Mouse (Mus musculus) heart, embryonic 16.5 days (tissue): ENCODE results near the gene Nell1. TPM values are rescaled to one million over a fixed set of nuclear protein-coding genes. Genes with fewer than 3 reads are reported as not detected.

Experiments used
- ATAC-seq: fragments of 200-750 bp; cut with Nextera tagmentation; replicated peaks from 2 replicates; pipeline ENCODE4 v1.8.0; 2017; ENCODE audit warnings: moderate number of reproducible peaks; ENCODE audit not compliant: insufficient read depth, low FRiP score; ENCODE audit errors: extremely low read depth
- H3K27ac ChIP-seq: fragments of 300-500 bp; sonication (generic); 2 replicates; pipeline ENCODE4 v1.5.1; 2014; ENCODE audit warnings: mild to moderate bottlenecking, low read length, control low read depth, moderate library complexity
- H3K27me3 ChIP-seq: fragments of 300-500 bp; sonication (generic); 2 replicates; pipeline ENCODE4 v1.6.1; 2014; ENCODE audit warnings: low read length, mixed read lengths; ENCODE audit not compliant: control insufficient read depth, insufficient read depth
- H3K36me3 ChIP-seq: fragments of 300-500 bp; sonication (generic); 2 replicates; pipeline ENCODE4 v1.6.1; 2014; ENCODE audit not compliant: control insufficient read depth, insufficient read depth
- H3K4me1 ChIP-seq: fragments of 300-500 bp; sonication (generic); 2 replicates; pipeline ENCODE4 v1.6.1; 2014; ENCODE audit warnings: low read length, mixed read lengths; ENCODE audit not compliant: control insufficient read depth, insufficient read depth
- H3K4me2 ChIP-seq: fragments of 300-500 bp; sonication (generic); 2 replicates; pipeline ENCODE4 v1.6.1; 2014; ENCODE audit warnings: low read depth, mild to moderate bottlenecking, control low read depth, low read length
- H3K4me3 ChIP-seq: fragments of 300-500 bp; sonication (generic); 2 replicates; pipeline ENCODE4 v1.5.1; 2014; ENCODE audit warnings: mild to moderate bottlenecking, control low read depth, low read length
- H3K9ac ChIP-seq: fragments of 300-500 bp; sonication (generic); 2 replicates; pipeline ENCODE4 v1.6.1; 2014; ENCODE audit warnings: low read length, control low read depth
- H3K9me3 ChIP-seq: fragments of 300-500 bp; sonication (generic); replicated peaks from 2 replicates; pipeline ENCODE4 v1.6.1; 2016; ENCODE audit warnings: low read length; ENCODE audit not compliant: control insufficient read depth
- WGBS: fragments of 180-500 bp; shearing (Covaris S2); extraction: QIAGEN DNeasy Blood & Tissue Kit; methylation state at CpG from one replicate; pipeline ENCODE4 v1.1.7; 2014; 5-methylcytosine and 5-hydroxymethylcytosine counted together
- polyA plus RNA-seq: library from polyadenylated mRNA; unstranded; fragments of >200 nt; fragmentation: Nextera tagmentation; extraction: Ambion mirVana; gene quantifications from 2 replicates; pipeline ENCODE4 v1.2.1, GENCODE M21; 2015

Nell1 gene
- polyA plus RNA-seq, 1 experiment from 2014 or later, result 0.64 TPM

- H3K27ac ChIP-seq, result peak overlapping the region; percentile 54
- 9% methylated on average over 2 of the region's 2 CpGs for WGBS
- ATAC-seq, result peak; percentile 93
Measured at GRCm38 (mm10) chr7:50205268-50205667, 230.6 kb downstream of the Nell1 start.

GRCm38 (mm10) chr7:50210678-50211251 is 236.1 kb downstream of the Nell1 start:
- 41% methylated on average over 6 of the region's 6 CpGs for WGBS
- Histone ChIP-seq H3K27me3 (no peaks in the 10 kb centered on the region), H3K9ac (no peak overlapping the region), H3K27ac (no peak overlapping the region), H3K9me3 (peaks cover 4% of the 10 kb centered on the region), H3K4me2 (no peak overlapping the region), H3K36me3 (no peaks in the 10 kb centered on the region), H3K4me1 (no peaks in the 10 kb centered on the region), H3K4me3 (no peak overlapping the region)
- no peak for ATAC-seq

More at GRCm38 (mm10) chr7:50205268-50205667, 230.6 kb downstream of the Nell1 start:
- H3K9ac ChIP-seq, result no peak overlapping the region
- no peaks in the 10 kb centered on the region for H3K9me3 ChIP-seq
- H3K4me2 ChIP-seq, result no peak overlapping the region
- H3K4me3 ChIP-seq, result no peak overlapping the region
- H3K36me3 ChIP-seq, result no peaks in the 10 kb centered on the region
- peaks cover 8% of the 10 kb centered on the region for H3K4me1 ChIP-seq
- H3K27me3 ChIP-seq, result no peaks in the 10 kb centered on the region

GRCm38 (mm10) chr7:50221849-50222248 is 247.2 kb downstream of the Nell1 start:
- Histone ChIP-seq H3K36me3 (no peaks in the 10 kb centered on the region), H3K4me3 (no peak overlapping the region), H3K9ac (no peak overlapping the region), H3K4me1 (no peaks in the 10 kb centered on the region), H3K27me3 (no peaks in the 10 kb centered on the region), H3K9me3 (no peaks in the 10 kb centered on the region), H3K4me2 (no peak overlapping the region), H3K27ac (no peak overlapping the region)
- no peak for ATAC-seq

GRCm38 (mm10) chr7:50226621-50227020 is 252.0 kb downstream of the Nell1 start:
- Histone ChIP-seq H3K9ac (no peak overlapping the region), H3K9me3 (no peaks in the 10 kb centered on the region), H3K27me3 (no peaks in the 10 kb centered on the region), H3K4me1 (no peaks in the 10 kb centered on the region), H3K4me2 (no peak overlapping the region), H3K27ac (no peak overlapping the region), H3K4me3 (no peak overlapping the region), H3K36me3 (no peaks in the 10 kb centered on the region)
- 69% methylated on average over 2 of the region's 2 CpGs for WGBS
- ATAC-seq, result no peak

GRCm38 (mm10) chr7:50228273-50228672 is 253.6 kb downstream of the Nell1 start:
- no peak for ATAC-seq
- H3K4me2 ChIP-seq, result no peak overlapping the region
- H3K36me3 ChIP-seq, result no peaks in the 10 kb centered on the region
- no peaks in the 10 kb centered on the region for H3K9me3 ChIP-seq
- H3K9ac ChIP-seq, result no peak overlapping the region
- 69% methylated on average over 4 of the region's 4 CpGs for WGBS
- no peaks in the 10 kb centered on the region for H3K27me3 ChIP-seq
- H3K4me3 ChIP-seq, result no peak overlapping the region
- no peak overlapping the region for H3K27ac ChIP-seq
- no peaks in the 10 kb centered on the region for H3K4me1 ChIP-seq

- H3K4me2 ChIP-seq, result no peak overlapping the region
- no peaks in the 10 kb centered on the region for H3K27me3 ChIP-seq
- H3K4me3 ChIP-seq, result no peak overlapping the region
- no peak overlapping the region for H3K9ac ChIP-seq
- H3K9me3 ChIP-seq, result 0 out of 2 replicates have a peak, but pooled peaks cover 2% of the 10 kb centered on the region
- no peak for ATAC-seq
- H3K36me3 ChIP-seq, result no peaks in the 10 kb centered on the region
- H3K4me1 ChIP-seq, result no peaks in the 10 kb centered on the region
- WGBS, result 80% methylated on average over 4 of the region's 4 CpGs
- H3K27ac ChIP-seq, result no peak overlapping the region
Measured at GRCm38 (mm10) chr7:50241213-50241612, 266.5 kb downstream of the Nell1 start.

- WGBS, result 53% methylated on average over 5 of the region's 5 CpGs
- ATAC-seq, result no peak
- Histone ChIP-seq H3K36me3 (no peaks in the 10 kb centered on the region), H3K4me3 (no peak overlapping the region), H3K27me3 (no peaks in the 10 kb centered on the region), H3K4me2 (no peak overlapping the region), H3K9ac (no peak overlapping the region), H3K9me3 (0 out of 2 replicates have a peak, but pooled peaks cover 2% of the 10 kb centered on the region), H3K27ac (no peak overlapping the region), H3K4me1 (no peaks in the 10 kb centered on the region)
Measured at GRCm38 (mm10) chr7:50241634-50242273, 267.1 kb downstream of the Nell1 start.

- no peak overlapping the region for H3K27ac ChIP-seq
- no peaks in the 10 kb centered on the region for H3K9me3 ChIP-seq
- no peaks in the 10 kb centered on the region for H3K4me1 ChIP-seq
- H3K27me3 ChIP-seq, result no peaks in the 10 kb centered on the region
- H3K4me3 ChIP-seq, result no peak overlapping the region
- no peak overlapping the region for H3K9ac ChIP-seq
- no peaks in the 10 kb centered on the region for H3K36me3 ChIP-seq
- WGBS, result 65% methylated on average over 3 of the region's 3 CpGs
- no peak overlapping the region for H3K4me2 ChIP-seq
- ATAC-seq, result no peak
Measured at GRCm38 (mm10) chr7:50253166-50253565, 278.5 kb downstream of the Nell1 start.

GRCm38 (mm10) chr7:50260016-50260415 is 285.4 kb downstream of the Nell1 start:
- no peak for ATAC-seq
- 56% methylated on average over 3 of the region's 3 CpGs for WGBS
- Histone ChIP-seq H3K9me3 (no peaks in the 10 kb centered on the region), H3K27ac (no peak overlapping the region), H3K27me3 (no peaks in the 10 kb centered on the region), H3K4me2 (no peak overlapping the region), H3K4me3 (no peak overlapping the region), H3K36me3 (no peaks in the 10 kb centered on the region), H3K9ac (no peak overlapping the region), H3K4me1 (no peaks in the 10 kb centered on the region)
